Mouse (Mus musculus) liver, embryonic 14 days (tissue): ENCODE results near the gene Zfp967. TPM values are rescaled to one million over a fixed set of nuclear protein-coding genes. Genes with fewer than 3 reads are reported as not detected.

Source experiments
- polyA plus RNA-seq: library from polyadenylated mRNA; depleted of rRNA; stranded (reverse); fragments of >200 nt; gene quantifications from 2 replicates; pipeline ENCODE4 v1.2.3, GENCODE M21; 2012; rRNA removed

Zfp967 gene
- not detected in 2 replicates for polyA plus RNA-seq

GRCm38 (mm10) chr2:176520756-176521155 lies at the start of gene Zfp967:
Gene Zfp967, plus strand, starts transcription at chr2:176521056.

GRCm38 (mm10) chr2:176486683-176487082 lies 34.2 kb upstream of the Zfp967 start, which contains the start of gene Gm14434:
Gene Gm14434, minus strand, starts transcription at chr2:176486783.

Other genes with a start within 250 kb of the Zfp967 start
- gene Gm11009, start 201.6 kb upstream of the Zfp967 start, polyA plus RNA-seq, result not detected in 2 replicates
- 0.16 and 0.33 TPM in 2 replicates for gene Gm14435, start 97.5 kb upstream of the Zfp967 start, polyA plus RNA-seq
- gene Gm14434, start 34.3 kb upstream of the Zfp967 start, polyA plus RNA-seq, result 1.3 and 1.6 TPM in 2 replicates
- gene Gm14308, start 115.3 kb downstream of the Zfp967 start, polyA plus RNA-seq, result 3.4 and 3.9 TPM in 2 replicates
- gene Zfp973, start 149.5 kb downstream of the Zfp967 start, polyA plus RNA-seq, result 2.3 and 2.6 TPM in 2 replicates
- 3.3 and 3.4 TPM in 2 replicates for gene Gm14305, start 187.3 kb downstream of the Zfp967 start, polyA plus RNA-seq